Mouse (Mus musculus): ENCODE data around the gene Nynrin.

Nynrin gene

DNA sequence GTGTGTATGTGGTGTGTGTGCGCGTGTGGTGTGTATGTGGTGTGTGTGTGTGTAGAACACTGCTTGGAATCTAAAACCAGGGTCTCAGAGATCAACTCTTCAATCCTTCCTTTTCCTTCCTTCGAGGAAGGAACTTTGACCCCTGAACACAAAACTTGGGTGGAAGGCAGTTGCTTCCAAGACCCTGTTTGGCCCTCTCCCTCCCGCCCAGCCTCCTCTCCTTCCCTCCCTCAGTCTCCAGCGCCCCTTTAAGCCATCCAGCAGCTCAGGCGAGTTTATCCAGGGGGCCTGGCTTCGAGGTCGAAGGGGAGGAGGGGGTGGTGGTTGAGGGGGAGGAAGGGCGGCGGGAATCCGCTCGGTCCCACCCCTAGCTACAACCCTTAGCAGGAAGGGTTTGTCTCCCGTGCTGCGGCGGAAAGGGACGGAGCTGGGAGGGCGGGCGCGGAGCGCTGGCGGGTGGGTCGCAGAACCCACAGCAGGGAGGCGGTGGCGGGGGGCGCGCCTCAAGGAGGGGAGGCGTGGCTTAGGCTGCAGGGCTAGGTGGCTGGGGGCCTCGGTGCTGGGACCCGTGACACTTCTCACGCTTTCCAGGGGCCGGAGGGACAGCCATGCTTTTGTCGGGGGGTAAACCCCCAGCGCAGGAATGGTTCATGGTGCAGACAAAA is at the start of gene Nynrin:
Nynrin (plus strand) TSS at position 390 of the 665 bp plus-strand sequence.
- peak; percentile 92 for DNase-seq

GRCm38 (mm10) chr14:55814885-55815284 is 38.9 kb upstream of the Nynrin start:
- peak; percentile 82 for DNase-seq

DNA sequence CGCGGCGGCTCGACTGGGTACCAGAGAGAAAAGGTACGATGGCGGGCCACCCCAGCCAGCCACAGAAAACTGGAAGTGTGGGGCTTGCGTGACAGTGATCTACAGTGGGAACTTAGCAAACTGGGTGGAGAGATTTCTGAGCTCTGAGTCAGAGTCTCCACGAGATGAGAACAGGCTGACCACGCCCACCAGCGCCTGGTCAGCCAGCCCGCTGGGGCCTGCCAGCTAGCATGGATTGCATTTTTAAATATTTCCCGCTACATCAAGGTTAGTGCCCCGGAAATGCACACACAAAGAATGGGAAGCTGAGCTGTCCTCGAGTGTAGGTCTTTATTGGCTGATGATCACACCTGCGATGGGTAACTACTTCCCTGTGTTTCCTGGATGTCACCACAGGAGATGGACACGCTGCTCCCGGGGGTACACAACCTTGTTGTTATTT is 38.5 kb upstream of the Nynrin start:
- DNase-seq: peak; percentile 84

DNA sequence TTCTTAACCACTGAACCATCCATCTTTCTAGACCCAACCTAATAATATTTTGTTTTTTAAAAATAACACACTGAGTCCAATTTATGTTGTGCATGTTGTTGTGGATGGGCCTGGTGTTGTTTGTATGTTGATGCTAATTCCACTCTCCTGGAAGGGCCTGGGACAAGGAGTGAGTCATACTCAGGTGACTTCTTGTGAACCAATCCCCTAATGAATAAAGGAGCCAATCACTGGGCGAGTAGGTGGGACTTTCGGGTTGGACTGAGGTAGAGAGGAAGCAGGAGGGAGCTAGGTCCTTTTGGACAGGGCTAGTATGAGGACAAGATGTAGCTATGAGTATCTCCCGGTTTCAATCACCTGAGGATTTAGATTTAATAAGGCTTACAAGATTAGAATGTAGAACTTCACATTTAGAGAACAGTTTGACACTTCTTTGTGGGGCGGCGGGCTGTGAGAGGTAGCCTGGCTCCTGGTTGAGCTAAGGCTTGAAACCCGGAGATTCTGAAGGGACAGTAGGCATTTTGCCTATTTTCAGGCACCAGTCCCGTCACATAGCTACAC is 33.9 kb upstream of the Nynrin start:
- peak; percentile 1 for DNase-seq

DNA sequence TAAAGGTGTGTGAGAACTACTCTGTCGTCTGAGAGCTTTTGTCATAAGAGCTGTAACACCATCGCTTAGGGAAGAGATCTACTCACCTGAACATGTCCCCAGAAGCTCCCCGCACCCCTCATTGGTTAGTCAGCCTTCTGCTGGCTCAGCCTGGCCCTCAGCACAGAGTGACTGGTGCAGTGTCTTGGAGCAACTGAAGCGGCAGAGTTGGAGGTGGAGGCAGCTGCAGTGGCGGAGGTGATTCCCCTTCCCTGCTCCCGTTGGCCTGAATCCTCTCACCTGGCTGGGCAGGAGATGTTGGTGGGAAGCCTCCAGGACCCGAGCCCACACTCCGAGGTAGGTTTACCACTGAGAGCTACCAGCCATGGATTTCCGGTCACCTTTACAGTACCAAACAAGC is 33.2 kb upstream of the Nynrin start:
- DNase-seq: peak; percentile 0

GRCm38 (mm10) chr14:55822435-55822990 is 31.3 kb upstream of the Nynrin start:
- peak; percentile 92 for DNase-seq

DNA sequence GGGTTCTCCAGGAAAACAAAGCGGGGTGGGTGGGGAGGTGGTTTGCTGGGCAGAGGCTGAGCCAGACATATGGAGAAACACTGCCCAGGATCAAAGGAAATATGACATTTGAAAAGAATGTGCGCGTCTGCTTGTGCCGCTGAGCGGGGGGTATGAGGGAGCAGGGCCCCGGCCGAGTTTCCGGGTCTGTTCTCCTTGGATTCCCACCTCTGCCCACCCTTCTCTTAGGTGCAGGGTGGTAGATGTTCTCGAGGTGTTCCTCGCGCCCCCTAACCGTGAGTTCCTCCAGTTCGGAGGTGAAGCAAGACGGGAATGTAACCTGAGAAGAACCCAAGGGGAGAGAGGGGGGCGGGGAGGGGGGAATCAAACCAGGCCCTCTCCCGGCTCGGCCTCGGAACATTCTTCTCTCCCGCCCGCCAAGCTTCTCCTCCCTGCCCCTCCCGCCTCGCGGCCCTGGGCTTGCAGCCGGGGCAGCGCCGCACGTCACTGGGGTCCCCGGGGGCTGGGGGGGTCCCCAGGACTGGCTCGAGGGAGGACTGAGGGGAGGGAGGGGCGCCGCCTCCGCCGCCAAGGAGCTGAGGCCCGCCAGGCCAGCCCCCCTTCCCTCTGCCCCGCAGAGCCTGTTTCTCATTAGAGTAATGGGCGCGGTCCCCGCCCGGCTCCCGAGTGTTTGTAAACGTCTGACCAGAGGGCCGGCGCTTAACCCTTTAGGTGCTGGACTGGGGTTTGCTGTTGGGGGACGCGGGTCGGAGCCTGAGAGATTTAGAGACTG is 30.6 kb upstream of the Nynrin start, which contains the start of gene Nfatc4:
Nfatc4 (plus strand) TSS at position 154 of the 772 bp plus-strand sequence.
- DNase-seq: peak; percentile 97

DNA sequence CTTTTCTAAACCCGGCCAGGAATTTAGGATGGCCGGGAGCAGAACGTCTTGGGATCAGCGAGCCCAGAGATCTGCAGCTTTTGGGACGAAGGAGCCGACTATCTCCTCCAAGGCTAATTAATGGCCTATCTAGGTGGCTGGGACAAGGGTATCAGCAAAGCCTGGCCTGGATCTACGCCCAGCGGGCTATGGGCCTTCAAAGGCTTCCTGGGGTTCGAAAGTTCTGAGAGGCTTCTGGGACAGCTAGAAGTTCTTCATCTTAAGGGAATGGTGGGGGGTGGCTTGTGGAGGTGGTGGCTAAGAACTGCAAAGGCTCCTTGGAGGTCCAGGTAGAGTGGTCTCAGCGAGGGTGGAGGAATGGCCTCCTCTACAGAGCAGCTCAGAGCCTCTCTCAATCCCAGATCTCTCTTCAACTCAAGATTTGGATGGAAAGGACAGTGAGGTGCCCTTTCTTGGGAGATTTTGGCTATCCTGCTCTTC is 29.8 kb upstream of the Nynrin start:
- DNase-seq: peak; percentile 76

DNA sequence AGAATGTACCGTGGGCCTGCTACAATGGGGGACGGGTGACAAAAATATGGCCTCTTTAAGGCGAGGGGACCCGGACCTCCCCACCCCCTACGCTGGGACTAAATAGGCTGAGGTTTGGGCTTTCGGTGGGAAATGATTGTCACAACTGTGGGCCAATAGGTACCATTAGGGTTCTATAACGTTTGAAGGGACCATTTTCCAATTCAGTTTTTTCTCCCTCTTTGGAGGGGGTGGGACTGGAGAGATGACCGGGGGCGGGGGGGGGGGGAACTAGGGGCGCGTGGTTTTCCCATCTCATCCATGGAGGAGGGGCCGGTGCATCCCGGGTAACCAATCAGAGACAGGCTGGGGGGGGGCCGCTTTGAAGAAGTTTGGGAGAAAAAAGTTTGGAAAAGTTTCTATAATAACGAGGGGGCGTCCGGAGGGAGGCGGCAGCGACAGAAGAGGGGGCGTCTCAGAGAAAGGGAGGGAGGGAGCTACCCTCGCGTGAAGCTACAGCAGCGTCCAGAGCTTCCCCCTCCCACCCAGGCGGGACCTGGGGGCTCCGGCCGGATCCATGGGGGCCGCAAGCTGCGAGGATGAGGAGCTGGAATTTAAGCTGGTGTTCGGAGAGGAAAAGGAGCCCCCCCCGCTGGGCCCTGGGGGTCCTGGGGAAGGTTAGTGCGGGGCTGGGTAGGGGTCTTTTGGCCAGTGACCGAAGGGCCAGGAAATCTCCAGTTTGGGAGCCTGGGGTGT is 29.2 kb upstream of the Nynrin start:
- DNase-seq: peak; percentile 89

DNA sequence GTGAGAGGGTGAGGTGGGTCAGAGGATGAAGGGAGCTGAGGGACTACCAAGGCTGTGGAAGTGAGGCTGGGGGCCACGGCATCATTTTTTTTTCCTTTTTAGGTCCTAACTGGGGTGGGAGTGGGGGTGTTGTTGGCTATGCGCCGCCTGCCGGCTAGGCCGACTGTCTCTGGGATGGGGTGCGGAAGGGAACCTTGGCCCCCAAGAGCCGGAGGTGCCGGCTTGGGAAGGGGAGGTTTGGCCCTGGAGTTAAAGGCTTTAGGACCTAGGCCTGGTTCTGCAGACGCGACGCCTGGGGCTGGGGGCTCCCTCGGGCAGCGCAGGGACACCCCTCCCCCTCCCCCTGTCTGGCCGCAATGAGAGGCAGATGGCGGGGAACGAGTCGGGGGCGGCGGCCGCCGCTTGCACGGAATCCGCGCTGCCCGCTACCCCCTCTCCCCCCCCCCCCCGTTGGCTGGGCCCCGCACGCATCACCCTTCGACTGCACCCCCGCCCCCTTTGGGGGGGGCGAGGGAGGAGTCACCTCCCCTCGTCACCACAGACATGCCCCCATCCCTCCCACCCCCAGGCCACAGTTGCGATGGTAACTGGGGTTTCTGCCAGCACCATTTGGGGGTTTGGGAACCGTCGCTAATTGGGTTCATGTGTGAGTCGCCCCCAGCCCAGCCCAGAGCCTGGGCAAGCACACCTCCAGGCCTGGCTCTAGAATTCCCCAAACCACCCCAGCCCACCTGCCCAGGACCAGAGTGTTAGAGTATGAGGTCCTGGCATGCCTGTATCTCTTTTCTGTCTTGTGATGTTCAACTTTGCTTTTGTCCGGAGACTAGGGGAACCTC is 28.4 kb upstream of the Nynrin start:
- DNase-seq: peak; percentile 56

- DNase-seq: no peak
Observed at GRCm38 (mm10) chr14:55826142-55826541, 27.7 kb upstream of the Nynrin start.

DNA sequence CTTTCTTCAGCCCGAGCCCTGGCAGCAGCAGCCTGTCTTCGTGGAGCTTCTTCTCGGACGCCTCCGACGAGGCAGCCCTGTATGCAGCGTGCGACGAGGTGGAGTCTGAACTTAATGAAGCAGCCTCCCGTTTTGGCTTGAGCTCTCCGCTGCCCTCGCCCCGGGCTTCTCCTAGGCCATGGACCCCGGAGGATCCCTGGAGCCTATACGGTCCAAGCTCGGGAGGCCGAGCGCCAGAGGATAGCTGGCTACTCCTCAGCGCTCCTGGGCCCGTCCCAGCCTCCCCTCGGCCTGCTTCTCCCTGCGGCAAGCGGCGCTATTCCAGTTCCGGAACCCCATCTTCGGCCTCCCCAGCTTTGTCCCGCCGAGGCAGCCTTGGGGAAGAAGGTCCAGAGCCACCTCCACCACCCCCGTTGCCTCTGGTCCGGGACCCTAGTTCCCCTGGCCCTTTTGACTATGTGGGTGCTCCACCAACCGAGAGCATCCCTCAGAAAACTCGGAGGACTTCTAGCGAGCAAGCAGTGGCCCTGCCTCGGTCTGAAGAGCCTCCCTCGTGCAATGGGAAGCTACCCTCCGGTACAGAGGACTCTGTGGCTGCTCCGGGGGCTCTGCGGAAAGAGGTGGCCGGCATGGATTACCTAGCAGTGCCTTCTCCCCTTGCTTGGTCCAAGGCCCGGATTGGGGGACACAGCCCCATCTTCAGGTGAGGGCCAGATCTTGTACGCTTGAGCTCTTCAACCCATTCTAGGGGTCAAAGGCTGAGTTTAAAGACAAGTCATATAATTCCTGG is 27.1 kb upstream of the Nynrin start:
- DNase-seq: peak; percentile 12

DNA sequence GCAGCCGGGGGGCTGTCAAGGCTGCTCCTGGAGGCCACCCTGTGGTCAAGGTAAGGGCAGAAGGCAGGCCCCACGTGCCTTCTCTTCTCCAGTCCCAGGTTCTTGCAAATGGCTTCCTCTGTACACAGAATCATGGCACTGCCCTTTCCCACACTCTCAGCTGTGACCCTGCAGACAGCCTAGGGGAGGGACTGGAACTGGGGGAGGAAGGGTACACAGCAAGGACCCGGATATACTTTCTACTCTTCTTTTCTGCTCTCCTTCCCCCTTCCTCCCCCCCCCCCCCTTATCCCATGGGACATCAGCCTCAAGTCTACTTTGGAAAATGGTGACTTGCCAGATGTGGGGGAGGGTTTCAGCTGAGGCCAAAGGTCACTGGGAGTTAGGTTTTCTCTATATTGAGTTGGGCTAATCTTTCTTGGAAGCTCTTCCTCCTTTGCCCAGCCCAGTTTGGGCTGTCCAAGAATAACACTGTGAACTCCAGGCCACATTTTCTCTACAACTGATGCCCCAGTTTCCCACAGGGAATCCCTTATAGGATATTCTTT is 25.0 kb upstream of the Nynrin start:
- DNase-seq: peak; percentile 53

DNA sequence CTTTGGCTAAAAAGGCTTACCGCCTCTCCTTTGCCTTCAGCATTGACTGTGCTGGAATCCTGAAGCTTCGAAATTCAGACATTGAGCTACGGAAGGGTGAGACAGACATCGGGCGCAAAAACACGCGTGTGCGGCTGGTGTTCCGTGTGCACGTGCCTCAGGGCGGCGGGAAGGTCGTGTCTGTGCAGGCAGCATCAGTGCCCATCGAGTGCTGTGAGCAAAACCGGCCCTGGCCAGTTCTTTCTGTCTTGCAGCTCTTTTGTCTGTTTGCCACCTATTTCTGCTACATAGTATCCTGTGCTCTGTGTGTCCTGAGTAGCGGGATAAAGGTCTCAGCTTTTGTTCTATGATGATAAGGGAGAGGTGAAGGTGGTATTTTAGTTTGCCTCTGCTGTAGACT is 24.0 kb upstream of the Nynrin start:
- DNase-seq: no peak

DNA sequence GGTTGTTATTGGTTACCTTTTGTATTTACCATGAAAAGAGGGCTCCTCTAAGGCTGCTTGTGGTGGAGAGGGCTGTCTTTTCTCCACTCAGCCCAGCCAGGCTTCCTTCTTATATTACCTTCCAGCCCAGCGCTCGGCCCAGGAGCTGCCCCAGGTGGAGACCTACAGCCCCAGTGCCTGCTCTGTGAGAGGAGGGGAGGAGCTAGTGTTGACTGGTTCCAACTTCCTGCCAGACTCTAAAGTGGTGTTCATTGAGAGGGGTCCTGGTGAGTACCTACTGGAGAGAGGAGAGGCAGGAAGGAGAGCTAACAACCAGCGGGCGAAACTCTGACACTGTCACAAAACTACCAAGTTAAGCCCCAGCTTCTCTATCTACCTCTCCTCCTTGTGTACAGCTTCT is 23.5 kb upstream of the Nynrin start:
- peak; percentile 24 for DNase-seq

GRCm38 (mm10) chr14:55833126-55833525 is 20.7 kb upstream of the Nynrin start:
- no peak for DNase-seq

DNA sequence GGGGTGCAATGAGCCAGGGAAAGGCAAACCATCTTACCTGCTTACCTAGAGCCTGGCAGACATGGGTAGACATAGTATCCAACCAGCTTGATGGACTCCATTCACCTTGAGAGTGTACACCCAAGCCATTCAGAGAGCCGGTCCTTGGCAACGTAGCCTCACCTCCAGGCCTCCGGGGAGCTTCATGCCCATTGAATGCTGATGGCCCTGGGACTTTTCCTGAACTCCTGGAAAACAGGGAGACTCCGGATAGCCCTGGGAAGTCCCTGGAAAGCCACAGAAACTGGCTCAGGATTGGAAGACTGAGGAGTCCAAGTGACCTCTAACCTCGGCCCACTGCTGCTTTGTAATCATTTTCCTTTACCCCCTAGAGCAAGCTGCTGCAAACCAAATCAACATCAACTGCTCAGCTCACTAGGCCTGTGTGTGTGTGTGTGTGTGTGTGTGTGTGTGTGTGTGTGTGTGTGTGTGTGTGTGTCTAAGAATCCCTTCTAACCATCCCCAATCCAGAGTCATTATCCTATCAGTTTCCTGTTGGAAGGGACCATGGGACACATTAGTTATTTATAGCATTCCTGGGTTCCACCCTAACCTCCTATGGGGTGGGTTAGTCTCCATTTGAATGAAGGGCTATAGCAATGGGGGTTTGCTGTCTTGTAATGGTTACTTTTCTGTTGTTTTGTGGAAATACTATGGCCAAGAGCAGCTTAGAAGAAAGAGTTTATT is 18.8 kb upstream of the Nynrin start:
- peak; percentile 23 for DNase-seq

GRCm38 (mm10) chr14:55838312-55838711 is 15.5 kb upstream of the Nynrin start:
- DNase-seq: no peak

DNA sequence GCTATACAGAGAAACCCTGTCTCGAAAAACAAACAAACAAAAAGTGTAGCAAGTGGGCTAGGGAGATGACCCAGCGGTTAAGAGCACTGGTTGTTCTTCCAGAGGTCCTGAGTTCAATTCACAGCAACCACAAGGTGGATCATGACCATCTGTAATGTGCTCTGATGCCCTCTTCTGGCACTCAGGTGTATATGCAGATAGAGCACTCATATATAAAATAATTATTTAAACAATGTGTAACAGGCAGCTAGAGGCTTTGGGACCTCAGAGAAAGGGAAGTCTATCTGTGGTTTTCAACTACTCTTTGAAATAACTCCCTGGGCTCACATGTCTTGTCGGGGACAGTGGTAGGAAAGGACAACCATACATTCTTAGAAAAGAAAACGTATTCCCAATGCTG is 15.1 kb upstream of the Nynrin start:
- DNase-seq: no peak

DNA sequence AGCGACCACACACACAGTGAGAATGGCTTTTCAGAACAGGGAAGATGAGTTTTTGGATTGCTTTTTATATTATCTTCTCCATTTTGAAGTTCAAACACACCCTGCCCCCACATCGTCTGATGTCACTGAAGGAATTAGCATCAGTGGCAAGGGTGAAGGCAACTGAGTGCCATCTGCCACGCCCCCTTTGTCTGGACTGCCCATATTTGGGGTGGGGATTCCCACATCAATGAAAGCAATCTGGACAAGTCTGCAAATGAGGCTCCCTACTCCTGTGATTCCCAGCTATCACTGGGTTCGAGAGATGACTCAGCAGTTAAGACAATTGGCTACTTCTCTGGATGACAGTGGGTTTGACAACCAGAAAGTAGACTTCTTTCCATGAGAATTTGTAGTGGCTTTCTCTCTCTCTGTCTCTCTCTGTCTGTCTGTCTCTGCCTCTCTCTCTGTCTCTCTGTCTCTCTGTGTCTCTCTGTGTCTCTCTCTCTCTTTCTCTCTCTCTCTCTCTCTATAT is 12.9 kb upstream of the Nynrin start:
- peak; percentile 36 for DNase-seq

Measured in lung, postnatal 10 days (tissue).